Mouse (Mus musculus): ENCODE data around the gene Arpp21.
"Not testable (repeated sequence)": the region's sequence is repeated elsewhere in the genome, so short reads cannot be mapped to it uniquely, and the experiment has no call there.

Gene Arpp21

DNA sequence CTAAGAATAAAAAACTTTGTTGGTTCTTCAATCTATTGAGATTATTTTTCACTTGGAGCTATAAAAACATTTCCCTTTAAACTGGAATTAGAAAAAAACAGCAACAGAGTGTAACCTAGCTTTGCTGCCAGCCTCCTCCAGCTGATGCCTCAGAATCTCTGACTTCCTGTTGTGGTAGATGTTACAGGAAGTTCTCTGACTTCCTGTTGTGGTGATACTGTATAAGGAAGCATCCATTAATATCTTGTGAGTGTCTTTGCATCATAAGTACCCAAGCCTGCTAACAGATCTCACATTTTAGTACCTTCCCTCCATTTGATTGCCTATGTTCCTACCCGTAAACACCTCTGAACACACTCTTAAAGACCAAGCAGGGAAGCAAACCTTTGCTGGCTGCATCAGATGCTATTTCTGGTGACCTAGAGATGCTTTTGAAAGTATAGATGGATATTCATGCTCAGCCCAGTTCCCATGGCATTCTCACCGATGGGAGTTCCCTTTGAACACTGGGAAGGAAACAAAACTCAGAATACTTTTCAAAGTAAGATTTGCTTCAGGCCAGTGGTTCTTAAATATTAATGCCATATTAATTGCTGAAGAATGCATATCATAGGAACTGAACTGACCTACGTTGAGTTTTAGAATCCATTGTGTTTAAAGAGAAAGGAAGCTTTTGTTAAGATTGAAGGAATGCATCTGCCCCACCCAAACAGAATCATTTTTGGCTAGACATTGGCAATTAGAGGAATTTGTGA lies 134.7 kb downstream of the Arpp21 start:
- peak; percentile 86 for DNase-seq

GRCm38 (mm10) chr9:112098267-112098666 lies 137.5 kb downstream of the Arpp21 start:
- DNase-seq: no peak

GRCm38 (mm10) chr9:112095708-112096107 lies 140.0 kb downstream of the Arpp21 start:
- DNase-seq: peak; percentile 63

DNA sequence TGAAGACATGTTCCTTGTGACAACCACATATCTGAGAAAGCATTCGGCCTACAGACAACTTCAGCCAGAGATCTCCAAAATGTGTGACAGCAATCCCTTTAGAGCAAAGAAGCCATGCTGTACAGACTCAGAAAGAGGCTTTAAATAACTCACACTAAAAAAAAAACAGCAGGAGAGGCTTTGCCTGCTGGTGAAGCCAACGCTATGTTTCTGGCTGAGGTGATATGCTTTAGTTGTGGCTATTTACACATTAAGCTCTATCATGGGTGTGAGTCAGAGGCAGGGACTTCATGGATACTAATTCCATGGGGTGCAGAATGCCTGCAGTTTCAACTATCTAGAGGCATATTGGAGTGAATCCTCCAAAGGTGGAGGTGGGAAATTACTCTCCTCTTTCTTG lies 140.5 kb downstream of the Arpp21 start:
- peak; percentile 68 for DNase-seq

GRCm38 (mm10) chr9:112078903-112079302 lies 156.8 kb downstream of the Arpp21 start:
- DNase-seq: peak; percentile 56

GRCm38 (mm10) chr9:112078453-112078852 lies 157.3 kb downstream of the Arpp21 start:
- no peak for DNase-seq

- peak; percentile 65 for DNase-seq
Measured at GRCm38 (mm10) chr9:112075273-112075672, 160.5 kb downstream of the Arpp21 start.

DNA sequence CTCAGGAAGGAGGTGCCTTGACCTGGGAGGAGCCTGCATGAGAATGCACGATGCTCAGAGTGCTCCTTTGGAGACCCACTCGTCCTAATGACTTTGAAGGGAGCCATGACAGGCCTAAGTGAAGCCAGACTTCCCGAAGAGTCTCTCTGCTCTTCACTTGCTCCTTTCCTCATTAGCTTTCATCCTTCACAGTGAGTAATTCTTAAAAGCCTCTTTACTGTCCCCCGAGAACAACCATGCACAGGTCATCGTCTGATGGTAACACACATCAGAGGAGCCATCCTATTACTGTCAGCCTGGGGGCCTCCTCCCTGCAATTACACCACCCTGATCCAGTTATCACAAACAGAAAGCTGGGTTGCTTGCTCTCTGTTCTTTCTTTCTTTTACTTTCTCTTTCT lies 160.9 kb downstream of the Arpp21 start:
- no peak for DNase-seq

DNA sequence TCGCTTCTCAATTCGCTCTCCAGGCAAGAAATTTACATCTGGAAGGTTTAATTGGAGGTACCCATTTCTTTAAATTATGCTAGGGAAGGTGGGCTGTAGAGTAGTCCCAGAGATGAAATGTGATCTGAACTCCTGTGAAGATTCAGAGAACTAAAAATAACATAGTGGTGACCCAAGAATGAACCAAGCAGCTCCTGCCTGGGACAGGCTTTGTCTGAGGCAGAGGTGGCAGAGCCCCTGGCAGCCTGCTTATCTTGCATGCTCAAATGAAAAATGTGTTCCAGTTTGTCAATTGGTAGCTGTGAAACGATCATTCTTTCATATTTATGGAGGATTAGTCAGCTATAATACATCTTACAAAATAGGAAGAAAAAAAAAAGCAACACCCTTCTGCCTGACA lies 164.4 kb downstream of the Arpp21 start:
- peak; percentile 86 for DNase-seq

DNA sequence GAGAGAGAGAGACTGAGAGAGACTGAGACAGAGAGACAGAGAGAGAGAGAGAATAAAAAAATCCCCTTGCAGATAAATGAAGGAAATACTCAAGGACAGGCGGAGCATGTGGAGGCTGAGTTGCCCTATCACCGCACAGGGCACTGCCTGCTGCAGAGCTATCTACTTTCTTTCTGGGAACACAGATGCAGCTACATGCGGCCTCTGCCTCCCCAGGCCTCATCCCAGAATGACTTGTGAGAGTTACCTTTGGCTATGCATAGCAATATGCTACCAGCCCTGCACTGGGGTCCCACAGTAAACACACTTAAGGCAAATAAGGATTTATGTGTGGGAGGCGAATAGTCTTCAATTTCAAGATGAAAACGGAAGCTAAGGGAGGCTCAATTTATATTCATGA lies 164.8 kb downstream of the Arpp21 start:
- peak; percentile 83 for DNase-seq

DNA sequence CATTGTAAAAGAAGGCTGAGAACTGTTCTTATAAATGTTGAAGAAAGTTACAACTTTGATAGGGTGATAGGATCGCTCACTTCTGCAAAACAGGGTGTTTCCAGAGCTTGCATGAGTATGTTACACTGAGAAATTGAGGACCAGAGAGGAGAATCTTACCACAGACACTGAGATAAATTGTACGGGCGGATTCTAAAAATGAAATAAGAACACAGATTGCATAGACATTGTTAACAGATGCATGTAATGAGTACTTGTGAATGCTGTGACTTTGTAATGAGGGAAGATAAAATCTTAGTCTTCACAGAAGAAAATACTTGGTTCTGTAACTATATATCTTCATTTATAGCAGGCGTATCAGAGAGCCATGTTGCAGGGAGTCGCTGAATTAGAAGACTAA lies 167.5 kb downstream of the Arpp21 start:
- no peak for DNase-seq

GRCm38 (mm10) chr9:112060696-112061425 lies 174.9 kb downstream of the Arpp21 start:
- peak; percentile 22 for DNase-seq

DNA sequence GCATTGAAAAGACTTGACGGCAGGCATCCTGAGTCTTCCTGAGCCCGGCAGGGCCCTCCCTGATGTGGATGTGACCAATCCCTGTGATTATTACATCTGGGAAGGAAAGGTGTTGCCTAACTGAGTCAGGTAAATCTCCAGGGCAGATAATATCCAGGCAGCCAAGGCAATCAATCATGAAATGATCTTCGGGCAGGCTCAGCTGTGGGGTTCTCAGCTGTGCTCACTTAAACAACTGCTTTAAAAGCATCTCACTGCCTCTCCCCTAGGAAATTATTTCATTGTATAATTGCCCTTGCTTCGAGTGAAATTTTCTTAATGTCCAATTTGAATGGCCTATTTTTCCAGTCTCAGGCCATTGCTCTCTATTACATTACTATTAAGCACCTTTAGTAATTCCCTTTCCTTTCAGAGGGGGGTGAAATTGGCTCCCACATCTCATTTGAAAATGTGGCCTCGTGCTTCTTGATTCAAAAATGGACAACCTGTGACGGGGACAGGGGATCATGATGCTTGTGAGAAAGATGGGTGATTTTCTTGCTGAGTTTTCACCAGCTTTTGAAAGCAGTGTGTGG lies 180.8 kb downstream of the Arpp21 start:
- DNase-seq: peak; percentile 50

GRCm38 (mm10) chr9:112047903-112048467 lies 187.8 kb downstream of the Arpp21 start:
- no peak for DNase-seq

DNA sequence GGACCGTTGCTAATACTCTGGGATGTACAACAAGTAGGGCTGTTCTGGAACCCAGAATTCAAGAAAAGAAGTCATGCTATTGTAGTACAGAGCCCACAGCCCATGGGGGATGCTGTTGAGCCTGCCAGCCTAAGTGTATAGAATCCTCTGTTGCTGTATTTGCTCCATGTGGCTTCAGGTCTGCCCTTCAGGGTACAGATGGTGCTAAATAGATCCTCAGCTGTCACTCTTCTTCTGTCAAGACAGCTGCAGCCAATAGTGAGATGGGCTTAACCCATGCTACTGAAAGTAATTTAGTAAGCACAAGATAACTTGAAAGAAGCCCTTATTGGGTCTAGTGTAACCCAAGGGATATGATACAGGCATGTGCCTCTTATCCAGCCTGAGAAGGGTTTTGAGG lies 195.2 kb downstream of the Arpp21 start:
- no peak for DNase-seq

DNA sequence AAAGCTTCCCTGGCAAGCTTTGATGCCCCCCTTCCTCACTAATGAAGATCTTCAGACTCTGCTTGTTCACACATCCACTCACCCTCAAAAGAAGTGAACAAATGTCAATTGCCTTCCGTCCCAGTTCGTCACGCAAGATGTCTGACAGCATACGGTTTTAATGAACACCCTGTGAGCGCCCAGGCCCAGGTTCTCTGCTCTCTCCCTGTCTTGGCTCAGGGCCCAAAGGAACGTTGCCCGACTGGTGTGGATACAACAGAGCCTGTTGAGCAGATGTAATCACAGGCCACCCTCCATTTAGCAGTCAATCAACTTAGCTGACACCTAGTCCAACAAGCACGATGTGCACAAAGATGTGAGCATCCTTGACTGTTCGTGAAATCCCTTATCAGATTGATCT lies 198.0 kb downstream of the Arpp21 start:
- DNase-seq: no peak

GRCm38 (mm10) chr9:112033840-112034239 lies 201.9 kb downstream of the Arpp21 start:
- DNase-seq: not testable (repeated sequence)

DNA sequence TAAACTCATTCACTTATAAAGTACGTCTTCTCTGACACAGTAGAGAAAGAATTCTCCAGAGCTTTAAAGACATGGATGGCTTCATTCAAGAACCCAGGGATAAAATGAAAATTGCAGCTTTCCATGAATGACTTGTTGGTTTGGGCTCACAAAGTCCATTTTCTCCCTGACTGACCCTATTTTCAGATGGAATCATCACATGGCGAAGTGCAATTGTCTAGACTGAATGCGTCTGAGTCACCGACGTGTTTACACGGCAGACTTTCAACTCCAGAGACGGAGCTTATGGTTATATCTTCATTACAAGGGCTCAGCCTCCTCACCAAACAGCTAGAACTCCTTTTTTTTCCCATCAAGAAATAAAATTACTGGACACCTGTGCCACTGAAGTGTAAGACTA lies 203.6 kb downstream of the Arpp21 start:
- DNase-seq: peak; percentile 25

DNA sequence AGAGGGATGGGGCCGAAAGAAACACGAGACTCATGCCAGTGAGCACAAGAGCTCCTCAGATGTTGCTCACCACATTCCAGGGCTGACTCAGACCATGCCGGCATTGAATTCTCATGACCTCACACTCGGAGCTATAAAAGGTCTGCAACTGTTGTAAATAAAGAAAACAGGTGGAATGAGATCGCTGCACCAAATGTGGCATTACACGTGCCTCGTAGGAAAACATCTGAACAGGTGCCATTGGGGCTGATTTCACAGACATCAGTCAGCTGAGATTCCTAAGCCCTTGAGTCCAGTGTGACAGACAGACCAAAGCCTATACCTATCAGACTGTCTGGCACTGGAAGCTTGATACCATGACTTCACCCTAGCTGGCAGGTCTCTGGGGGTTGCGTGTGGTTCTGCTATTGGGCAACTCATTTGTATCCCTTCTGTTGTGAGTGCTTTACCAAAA lies 212.1 kb downstream of the Arpp21 start:
- no peak for DNase-seq

GRCm38 (mm10) chr9:112023111-112023510 lies 212.6 kb downstream of the Arpp21 start:
- DNase-seq: no peak

Data from heart, adult 11 months (tissue).